Mouse (Mus musculus) lung, adult 2 months (tissue): Measurements from ENCODE around the gene Mfsd8.

ENCODE experiments used
- CTCF ChIP-seq: fragments of 200-500 bp; IDR thresholded peaks from 2 replicates; pipeline ENCODE4 v1.5.1; 2011; ENCODE audit warnings: mild to moderate bottlenecking, low read length, control low read depth; ENCODE audit not compliant: insufficient read depth
- POLR2A ChIP-seq: fragments of 200-500 bp; IDR thresholded peaks from 2 replicates; pipeline ENCODE4 v1.6.1; 2011; ENCODE audit warnings: low read depth, mild to moderate bottlenecking, control low read depth, low read length, borderline replicate concordance; ENCODE audit errors: extremely low read depth

DNA sequence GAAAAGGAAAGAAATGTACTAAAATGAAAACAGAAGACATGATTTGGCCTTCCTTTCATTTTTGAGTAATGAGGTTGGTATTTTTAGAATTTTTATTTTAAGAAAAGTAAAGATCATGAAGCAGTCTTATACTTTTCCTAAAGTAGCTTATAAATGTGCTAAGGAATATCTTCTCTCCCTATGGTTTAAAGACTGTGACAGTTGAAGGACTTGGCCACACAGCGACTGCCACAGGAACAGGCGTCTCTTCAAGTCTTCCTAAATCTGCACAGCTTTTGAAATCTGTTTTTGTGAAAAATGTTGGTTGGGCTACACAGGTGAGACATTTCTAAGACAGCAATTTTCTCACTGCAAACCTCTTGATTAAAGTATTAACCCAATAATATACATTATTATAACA, 33.4 kb downstream of the Mfsd8 start:
- TF ChIP-seq CTCF: no peak
- no peak for TF ChIP-seq POLR2A
